Mouse (Mus musculus): Measurements from ENCODE around the gene C1qtnf5. TPM values are rescaled to one million over a fixed set of nuclear protein-coding genes. Genes with fewer than 3 reads are reported as not detected.
"Not testable (repeated sequence)": the region's sequence is repeated elsewhere in the genome, so short reads cannot be mapped to it uniquely, and the experiment has no call there.

The C1qtnf5 gene
- polyA plus RNA-seq, 1 experiment from 2014 or later: 4.8 TPM

DNA sequence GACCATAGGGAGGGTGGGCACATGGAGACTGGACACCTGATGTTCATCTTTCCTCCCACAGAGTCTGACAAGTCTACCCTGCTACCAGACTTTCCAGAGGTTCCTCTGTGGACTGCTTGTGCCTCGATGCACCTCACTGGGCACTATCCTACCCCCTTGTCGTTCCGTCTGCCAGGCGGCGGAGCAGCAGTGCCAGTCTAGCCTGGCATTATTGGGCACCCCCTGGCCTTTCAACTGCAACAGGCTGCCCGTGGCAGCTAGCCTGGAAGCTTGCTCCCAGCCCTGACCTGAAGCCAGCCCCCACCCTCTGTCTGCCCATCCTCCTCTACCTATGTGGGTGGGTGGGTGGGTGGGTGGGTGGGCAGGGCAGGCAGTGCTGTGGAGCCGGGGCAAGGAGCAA lies 863 bp upstream of the C1qtnf5 start:
- DNase-seq (ENCODE audit: low spot score) (no peak), ATAC-seq (ENCODE audit: low read depth) (no peak)
- Histone ChIP-seq H3K9me3 (ENCODE audit: control insufficient read depth, low read length) (no peaks in the 10 kb centered on the region), H3K4me1 (ENCODE audit: control insufficient read depth, insufficient read depth, low read length) (peaks cover 40% of the 10 kb centered on the region), H3K9ac (ENCODE audit: low read depth, low read length) (no peak overlapping the region), H3K27ac (replicated peaks; ENCODE audit: low read depth, low read length) (peak overlapping the region; percentile 79; the same call in 1 of the 2 replicates), H3K4me3 (ENCODE audit: low read depth, low read length) (no peak overlapping the region), H3K27me3 (replicated peaks; ENCODE audit: control insufficient read depth, insufficient read depth, low read length) (no peaks in the 10 kb centered on the region), H3K4me2 (ENCODE audit: low read depth, low read length) (no peak overlapping the region), H3K36me3 (ENCODE audit: control insufficient read depth, insufficient read depth, low read length) (peaks cover 20% of the 10 kb centered on the region)
- WGBS: 94% methylated on average over 7 of the region's 7 CpGs

- peaks cover 20% of the 10 kb centered on the region for H3K36me3 ChIP-seq (ENCODE audit: control insufficient read depth, insufficient read depth, low read length)
- peak overlapping the region; percentile 79; the same call in 1 of the 2 replicates for H3K27ac ChIP-seq (replicated peaks; ENCODE audit: low read depth, low read length)
- DNase-seq (ENCODE audit: low spot score): no peak
- peaks cover 40% of the 10 kb centered on the region for H3K4me1 ChIP-seq (ENCODE audit: control insufficient read depth, insufficient read depth, low read length)
- H3K4me3 ChIP-seq (ENCODE audit: low read depth, low read length): no peak overlapping the region
- H3K27me3 ChIP-seq (replicated peaks; ENCODE audit: control insufficient read depth, insufficient read depth, low read length): no peaks in the 10 kb centered on the region
- peak overlapping the region; percentile 51 for H3K4me2 ChIP-seq (ENCODE audit: low read depth, low read length)
- no peaks in the 10 kb centered on the region for H3K9me3 ChIP-seq (ENCODE audit: control insufficient read depth, low read length)
- no peak overlapping the region for H3K9ac ChIP-seq (ENCODE audit: low read depth, low read length)
- WGBS: 72% methylated on average over 4 of the region's 4 CpGs
- no peak for ATAC-seq (ENCODE audit: low read depth)
These were observed 449 bp upstream of the C1qtnf5 start for GRCm38 (mm10) chr9:44106596-44106995.

DNA sequence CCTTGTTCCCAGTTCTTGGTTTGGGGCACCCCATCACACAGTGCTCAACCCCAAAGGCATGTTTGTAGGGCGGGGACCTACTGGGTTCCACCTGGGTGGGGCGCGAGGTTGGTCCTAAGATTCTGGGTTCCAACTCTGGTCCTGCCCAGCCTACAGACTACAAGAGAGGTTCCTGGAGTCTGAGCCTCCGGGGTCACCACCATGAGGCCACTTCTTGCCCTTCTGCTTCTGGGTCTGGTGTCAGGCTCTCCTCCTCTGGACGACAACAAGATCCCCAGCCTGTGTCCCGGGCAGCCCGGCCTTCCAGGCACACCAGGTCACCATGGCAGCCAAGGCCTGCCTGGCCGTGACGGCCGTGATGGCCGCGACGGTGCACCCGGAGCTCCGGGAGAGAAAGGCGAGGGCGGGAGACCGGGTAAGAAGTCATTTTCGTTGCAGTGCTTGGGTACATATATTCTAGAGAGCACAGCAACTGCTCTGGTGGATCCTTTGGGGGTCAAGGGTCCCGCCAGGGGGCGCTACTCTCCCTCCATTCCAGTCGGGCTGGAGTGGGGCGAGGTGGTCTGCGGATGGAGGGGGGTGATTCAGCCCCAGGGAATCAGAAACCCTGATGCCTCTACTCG lies 623 bp downstream of the C1qtnf5 start:
- H3K9ac ChIP-seq (ENCODE audit: low read depth, low read length): peak overlapping the region; percentile 43
- H3K27me3 ChIP-seq (replicated peaks; ENCODE audit: control insufficient read depth, insufficient read depth, low read length): no peaks in the 10 kb centered on the region
- ATAC-seq (ENCODE audit: low read depth): no peak
- peaks cover 40% of the 10 kb centered on the region for H3K4me1 ChIP-seq (ENCODE audit: control insufficient read depth, insufficient read depth, low read length)
- WGBS: 35% methylated on average over 16 of the region's 25 CpGs
- peak overlapping the region; percentile 51 for H3K4me2 ChIP-seq (ENCODE audit: low read depth, low read length)
- peak; percentile 26 for DNase-seq (ENCODE audit: low spot score)
- H3K9me3 ChIP-seq (ENCODE audit: control insufficient read depth, low read length): no peaks in the 10 kb centered on the region
- H3K36me3 ChIP-seq (ENCODE audit: control insufficient read depth, insufficient read depth, low read length): peaks cover 20% of the 10 kb centered on the region
- H3K4me3 ChIP-seq (ENCODE audit: low read depth, low read length): peak overlapping the region; percentile 15; the same call in 1 of the 2 replicates
- peak overlapping the region; percentile 79 for H3K27ac ChIP-seq (replicated peaks; ENCODE audit: low read depth, low read length)

- H3K4me3 ChIP-seq (ENCODE audit: low read depth, low read length): no peak overlapping the region
- no peaks in the 10 kb centered on the region for H3K27me3 ChIP-seq (replicated peaks; ENCODE audit: control insufficient read depth, insufficient read depth, low read length)
- no peak for ATAC-seq (ENCODE audit: low read depth)
- no peak overlapping the region for H3K27ac ChIP-seq (replicated peaks; ENCODE audit: low read depth, low read length)
- 84% methylated on average over 28 of the region's 31 CpGs for WGBS
- peak overlapping the region; percentile 51 for H3K4me2 ChIP-seq (ENCODE audit: low read depth, low read length)
- peak overlapping the region; percentile 43; the same call in 1 of the 2 replicates for H3K9ac ChIP-seq (ENCODE audit: low read depth, low read length)
- H3K9me3 ChIP-seq (ENCODE audit: control insufficient read depth, low read length): no peaks in the 10 kb centered on the region
- peaks cover 20% of the 10 kb centered on the region for H3K36me3 ChIP-seq (ENCODE audit: control insufficient read depth, insufficient read depth, low read length)
- peaks cover 40% of the 10 kb centered on the region for H3K4me1 ChIP-seq (ENCODE audit: control insufficient read depth, insufficient read depth, low read length)
- no peak for DNase-seq (ENCODE audit: low spot score)
These were observed 1.4 kb downstream of the C1qtnf5 start for GRCm38 (mm10) chr9:44108269-44109055.

GRCm38 (mm10) chr9:44109360-44110095 lies 2.5 kb downstream of the C1qtnf5 start:
- ATAC-seq (ENCODE audit: low read depth): no peak
- peaks cover 40% of the 10 kb centered on the region for H3K4me1 ChIP-seq (ENCODE audit: control insufficient read depth, insufficient read depth, low read length)
- H3K27ac ChIP-seq (replicated peaks; ENCODE audit: low read depth, low read length): no peak overlapping the region
- no peaks in the 10 kb centered on the region for H3K9me3 ChIP-seq (ENCODE audit: control insufficient read depth, low read length)
- peak overlapping the region; percentile 51 for H3K4me2 ChIP-seq (ENCODE audit: low read depth, low read length)
- WGBS: 24% methylated on average over 9 of the region's 9 CpGs
- H3K27me3 ChIP-seq (replicated peaks; ENCODE audit: control insufficient read depth, insufficient read depth, low read length): no peaks in the 10 kb centered on the region
- peak; percentile 68 for DNase-seq (ENCODE audit: low spot score)
- H3K36me3 ChIP-seq (ENCODE audit: control insufficient read depth, insufficient read depth, low read length): peaks cover 14% of the 10 kb centered on the region
- H3K4me3 ChIP-seq (ENCODE audit: low read depth, low read length): peak overlapping the region; percentile 10; the same call in 1 of the 2 replicates
- H3K9ac ChIP-seq (ENCODE audit: low read depth, low read length): 0 out of 2 replicates have a peak overlapping the region, but pooled peaks have one; percentile 26

GRCm38 (mm10) chr9:44111909-44112308 lies 4.9 kb downstream of the C1qtnf5 start:
- not testable (repeated sequence) for DNase-seq (ENCODE audit: low spot score); H3K27me3 ChIP-seq (replicated peaks; ENCODE audit: control insufficient read depth, insufficient read depth, low read length); H3K9me3 ChIP-seq (ENCODE audit: control insufficient read depth, low read length); H3K36me3 ChIP-seq (ENCODE audit: control insufficient read depth, insufficient read depth, low read length); H3K27ac ChIP-seq (replicated peaks; ENCODE audit: low read depth, low read length); ATAC-seq (ENCODE audit: low read depth)
- 59% methylated on average over 6 of the region's 12 CpGs for WGBS
- peak overlapping the region; percentile 74 for H3K4me3 ChIP-seq (ENCODE audit: low read depth, low read length)
- H3K9ac ChIP-seq (ENCODE audit: low read depth, low read length): peak overlapping the region; percentile 48; the same call in 1 of the 2 replicates
- H3K4me1 ChIP-seq (ENCODE audit: control insufficient read depth, insufficient read depth, low read length): peaks cover 35% of the 10 kb centered on the region
- H3K4me2 ChIP-seq (ENCODE audit: low read depth, low read length): peak overlapping the region; percentile 53

DNA sequence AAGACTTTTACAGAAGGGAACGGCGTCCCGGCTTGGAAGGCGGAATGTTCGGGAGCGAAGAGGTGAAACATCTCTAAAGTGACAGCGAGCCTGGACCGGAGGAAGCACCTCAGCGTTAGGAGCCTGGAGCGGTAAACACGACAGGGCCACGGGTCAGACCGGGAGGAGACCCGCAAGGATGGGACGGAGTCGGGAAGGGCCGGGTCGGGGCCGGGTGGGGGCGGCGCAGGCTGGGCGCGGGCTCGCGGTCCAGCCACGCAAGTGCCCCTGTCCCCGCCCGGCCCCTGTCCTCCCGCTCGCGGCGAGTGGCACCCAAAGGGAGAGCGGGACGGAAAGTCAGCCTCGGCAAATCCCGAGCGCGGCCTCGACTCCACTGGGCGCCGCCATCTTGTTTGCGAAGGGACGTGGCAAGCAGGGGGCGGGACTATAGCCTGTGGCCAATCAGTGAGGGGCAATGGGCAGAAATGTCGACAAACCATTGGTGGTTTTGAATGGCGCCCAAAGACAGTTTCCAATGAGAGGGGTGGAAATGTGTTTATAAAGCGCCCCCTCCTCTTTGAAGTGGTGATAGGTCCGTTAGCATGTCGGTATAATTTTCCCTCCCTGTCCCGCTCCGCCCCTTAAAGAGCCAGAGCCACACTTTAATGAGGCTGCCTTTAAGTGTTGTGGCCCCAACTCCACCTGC lies 6.2 kb downstream of the C1qtnf5 start, which contains the start of the genes Gm49380 and Rnf26:
Gm49380 (minus strand) TSS at position 396 of the 685 bp plus-strand sequence.
Rnf26 (minus strand) TSS at position 413 of the 685 bp plus-strand sequence.
- under 1% methylated on average over 30 of the region's 51 CpGs for WGBS
- Histone ChIP-seq H3K4me2 (ENCODE audit: low read depth, low read length) (peak within 1 kb of the TSS; percentile 53), H3K9ac (ENCODE audit: low read depth, low read length) (peak within 1 kb of the TSS; percentile 91), H3K4me1 (ENCODE audit: control insufficient read depth, insufficient read depth, low read length) (peaks cover 25% of the 10 kb centered on the region), H3K9me3 (ENCODE audit: control insufficient read depth, low read length) (no peaks in the 10 kb centered on the region), H3K27ac (replicated peaks; ENCODE audit: low read depth, low read length) (peak within 1 kb of the TSS; percentile 70), H3K36me3 (ENCODE audit: control insufficient read depth, insufficient read depth, low read length) (peaks cover 4% of the 10 kb centered on the region; the same call in 1 of the 2 replicates), H3K27me3 (replicated peaks; ENCODE audit: control insufficient read depth, insufficient read depth, low read length) (no peaks in the 10 kb centered on the region), H3K4me3 (ENCODE audit: low read depth, low read length) (peak within 1 kb of the TSS; percentile 74)
- ATAC-seq (ENCODE audit: low read depth) (peak; percentile 96), DNase-seq (ENCODE audit: low spot score) (peak; percentile 99)

DNA sequence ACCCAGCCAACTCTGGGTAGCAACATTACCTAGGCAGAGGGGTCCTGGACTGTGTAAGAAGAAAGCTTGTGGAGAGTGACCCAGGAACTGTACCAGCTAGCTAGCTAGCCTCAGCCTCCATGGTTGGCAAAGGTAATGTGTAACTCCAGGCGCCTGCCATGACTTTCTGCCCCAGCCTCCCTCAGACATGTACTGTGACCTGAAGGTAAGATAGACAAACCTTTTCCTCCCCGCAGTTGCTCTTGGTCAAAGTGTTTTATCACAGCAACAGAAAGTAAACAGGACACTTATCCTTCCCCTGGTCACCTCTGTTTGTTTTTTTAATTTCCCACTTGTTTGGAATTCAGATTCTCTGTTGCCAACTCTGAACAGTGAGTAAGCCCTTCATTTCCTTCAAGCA lies 7.4 kb downstream of the C1qtnf5 start:
- DNase-seq (ENCODE audit: low spot score) (no peak), ATAC-seq (ENCODE audit: low read depth) (no peak)
- no peak overlapping the region for H3K9ac ChIP-seq (ENCODE audit: low read depth, low read length)
- peaks cover 12% of the 10 kb centered on the region for H3K4me1 ChIP-seq (ENCODE audit: control insufficient read depth, insufficient read depth, low read length)
- H3K27me3 ChIP-seq (replicated peaks; ENCODE audit: control insufficient read depth, insufficient read depth, low read length): no peaks in the 10 kb centered on the region
- no peaks in the 10 kb centered on the region for H3K36me3 ChIP-seq (ENCODE audit: control insufficient read depth, insufficient read depth, low read length)
- H3K4me2 ChIP-seq (ENCODE audit: low read depth, low read length): no peak overlapping the region
- H3K27ac ChIP-seq (replicated peaks; ENCODE audit: low read depth, low read length): no peak overlapping the region
- H3K4me3 ChIP-seq (ENCODE audit: low read depth, low read length): no peak overlapping the region
- H3K9me3 ChIP-seq (ENCODE audit: control insufficient read depth, low read length): no peaks in the 10 kb centered on the region
- WGBS: 92% methylated on average over 2 of the region's 2 CpGs
